Mouse (Mus musculus): ENCODE data around the gene Tbc1d9. TPM values are rescaled to one million over a fixed set of nuclear protein-coding genes. Genes with fewer than 3 reads are reported as not detected.

Tbc1d9 gene
- total and polyA plus RNA-seq, 2 experiments from 2014 or later: 17.1 to 107 TPM

GRCm38 (mm10) chr8:83189538-83190095, 24.5 kb downstream of the Tbc1d9 start:
- DNase-seq: no peak
- Histone ChIP-seq H3K27ac (ENCODE audit: low read depth, low read length) (no peak overlapping the region), H3K4me1 (ENCODE audit: insufficient read depth) (0 out of 2 replicates have a peak, but pooled peaks cover 2% of the 10 kb centered on the region), H3K9ac (no peak overlapping the region), H3K27me3 (ENCODE audit: insufficient read depth, low read length) (no peaks in the 10 kb centered on the region), H3K4me3 (ENCODE audit: low read depth, low read length) (no peak overlapping the region), H3K4me2 (ENCODE audit: low read depth) (no peak overlapping the region), H3K9me3 (ENCODE audit: low read length) (no peaks in the 10 kb centered on the region), H3K36me3 (ENCODE audit: insufficient read depth) (no peaks in the 10 kb centered on the region)
- no peak for ATAC-seq
- TF ChIP-seq CTCF (IDR thresholded peaks at IDR 0.05; ENCODE audit: low read depth): no peak
- WGBS: 73% methylated on average over 4 of the region's 4 CpGs

- H3K9ac ChIP-seq: no peak overlapping the region
- H3K27ac ChIP-seq (ENCODE audit: low read depth, low read length): no peak overlapping the region
- ATAC-seq (0 out of 2 replicates have a peak, but pooled peaks have one; percentile 23), DNase-seq (peak; percentile 54)
- no peaks in the 10 kb centered on the region for H3K9me3 ChIP-seq (ENCODE audit: low read length)
- no peaks in the 10 kb centered on the region for H3K36me3 ChIP-seq (ENCODE audit: insufficient read depth)
- no peak for TF ChIP-seq CTCF (IDR thresholded peaks at IDR 0.05; ENCODE audit: low read depth)
- H3K4me1 ChIP-seq (ENCODE audit: insufficient read depth): 0 out of 2 replicates have a peak, but pooled peaks cover 8% of the 10 kb centered on the region
- WGBS: 22% methylated on average over 6 of the region's 6 CpGs
- H3K4me2 ChIP-seq (ENCODE audit: low read depth): no peak overlapping the region
- H3K4me3 ChIP-seq (ENCODE audit: low read depth, low read length): no peak overlapping the region
- H3K27me3 ChIP-seq (ENCODE audit: insufficient read depth, low read length): no peaks in the 10 kb centered on the region
Observed at GRCm38 (mm10) chr8:83196088-83196487, 30.9 kb downstream of the Tbc1d9 start.

GRCm38 (mm10) chr8:83199715-83200114, 34.6 kb downstream of the Tbc1d9 start:
- WGBS: 62% methylated on average over 8 of the region's 8 CpGs
- TF ChIP-seq CTCF (IDR thresholded peaks at IDR 0.05; ENCODE audit: low read depth): no peak
- Histone ChIP-seq H3K36me3 (ENCODE audit: insufficient read depth) (no peaks in the 10 kb centered on the region), H3K4me3 (ENCODE audit: low read depth, low read length) (no peak overlapping the region), H3K27ac (ENCODE audit: low read depth, low read length) (no peak overlapping the region), H3K4me1 (ENCODE audit: insufficient read depth) (0 out of 2 replicates have a peak, but pooled peaks cover 8% of the 10 kb centered on the region), H3K9ac (no peak overlapping the region), H3K27me3 (ENCODE audit: insufficient read depth, low read length) (no peaks in the 10 kb centered on the region), H3K9me3 (ENCODE audit: low read length) (no peaks in the 10 kb centered on the region), H3K4me2 (ENCODE audit: low read depth) (no peak overlapping the region)
- DNase-seq (no peak), ATAC-seq (0 out of 2 replicates have a peak, but pooled peaks have one; percentile 32)

- TF ChIP-seq CTCF (IDR thresholded peaks at IDR 0.05; ENCODE audit: low read depth): no peak
- Histone ChIP-seq H3K9ac (no peak overlapping the region), H3K9me3 (ENCODE audit: low read length) (no peaks in the 10 kb centered on the region), H3K4me3 (ENCODE audit: low read depth, low read length) (no peak overlapping the region), H3K4me1 (ENCODE audit: insufficient read depth) (0 out of 2 replicates have a peak, but pooled peaks cover 8% of the 10 kb centered on the region), H3K27ac (ENCODE audit: low read depth, low read length) (peak overlapping the region; percentile 1; the same call in 1 of the 2 replicates), H3K27me3 (ENCODE audit: insufficient read depth, low read length) (no peaks in the 10 kb centered on the region), H3K4me2 (ENCODE audit: low read depth) (no peak overlapping the region), H3K36me3 (ENCODE audit: insufficient read depth) (no peaks in the 10 kb centered on the region)
- DNase-seq (peak; percentile 56), ATAC-seq (peak; percentile 26)
- 60% methylated on average over 16 of the region's 16 CpGs for WGBS
Observed at GRCm38 (mm10) chr8:83200191-83201177, 35.3 kb downstream of the Tbc1d9 start.

- no peak for ATAC-seq
- WGBS: 74% methylated on average over 11 of the region's 11 CpGs
- H3K9me3 ChIP-seq (ENCODE audit: low read length): no peaks in the 10 kb centered on the region
- no peaks in the 10 kb centered on the region for H3K36me3 ChIP-seq (ENCODE audit: insufficient read depth)
- DNase-seq: no peak
- H3K27ac ChIP-seq (ENCODE audit: low read depth, low read length): no peak overlapping the region
- H3K4me1 ChIP-seq (ENCODE audit: insufficient read depth): 0 out of 2 replicates have a peak, but pooled peaks cover 4% of the 10 kb centered on the region
- no peak overlapping the region for H3K4me3 ChIP-seq (ENCODE audit: low read depth, low read length)
- no peak overlapping the region for H3K9ac ChIP-seq
- no peak for TF ChIP-seq CTCF (IDR thresholded peaks at IDR 0.05; ENCODE audit: low read depth)
- no peak overlapping the region for H3K4me2 ChIP-seq (ENCODE audit: low read depth)
- no peaks in the 10 kb centered on the region for H3K27me3 ChIP-seq (ENCODE audit: insufficient read depth, low read length)
Observed at GRCm38 (mm10) chr8:83202946-83203345, 37.8 kb downstream of the Tbc1d9 start.

- peak; percentile 24; the same call in 1 of the 2 replicates for TF ChIP-seq CTCF (IDR thresholded peaks at IDR 0.05; ENCODE audit: low read depth)
- Histone ChIP-seq H3K9ac (no peak overlapping the region), H3K27ac (ENCODE audit: low read depth, low read length) (peak overlapping the region; percentile 76; the same call in 1 of the 2 replicates), H3K36me3 (ENCODE audit: insufficient read depth) (peaks cover 5% of the 10 kb centered on the region), H3K4me3 (ENCODE audit: low read depth, low read length) (no peak overlapping the region), H3K9me3 (ENCODE audit: low read length) (no peaks in the 10 kb centered on the region), H3K27me3 (ENCODE audit: insufficient read depth, low read length) (no peaks in the 10 kb centered on the region), H3K4me1 (ENCODE audit: insufficient read depth) (no peaks in the 10 kb centered on the region), H3K4me2 (ENCODE audit: low read depth) (no peak overlapping the region)
- 58% methylated on average over 7 of the region's 7 CpGs for WGBS
- ATAC-seq (peak; percentile 82), DNase-seq (peak; percentile 56)
Observed at GRCm38 (mm10) chr8:83205907-83206306, 40.8 kb downstream of the Tbc1d9 start.
